Mouse (Mus musculus) right cerebral cortex, postnatal 4 days (tissue): Measurements from ENCODE around the gene Klk1b22.
"Not testable (repeated sequence)": the region's sequence is repeated elsewhere in the genome, so short reads cannot be mapped to it uniquely, and the experiment has no call there.

Source experiments
- DNase-seq: peaks from one replicate; pipeline ENCODE4 v3.0.0-alpha.2; 2022

Gene Klk1b22

DNA sequence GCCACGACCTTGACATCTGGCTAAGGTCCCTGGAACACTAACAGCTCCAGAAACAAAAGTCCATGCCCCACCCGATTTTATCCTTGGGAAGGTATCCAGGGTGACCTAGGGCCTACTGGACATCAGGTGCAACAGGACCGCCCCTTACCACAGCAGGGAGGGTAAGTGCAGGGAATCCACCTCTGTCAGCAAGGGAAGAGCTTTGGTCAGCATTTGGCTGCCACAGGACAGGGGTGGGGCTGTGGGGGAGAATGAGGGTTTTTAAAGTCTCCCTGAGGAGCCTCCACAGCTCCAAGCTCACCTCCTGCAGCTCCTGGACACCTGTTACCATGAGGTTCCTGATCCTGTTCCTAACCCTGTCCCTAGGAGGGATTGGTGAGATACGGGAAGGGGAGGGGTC is at the start of gene Klk1b22:
Klk1b22 (plus strand) TSS at position 301 of the 400 bp plus-strand sequence.
- DNase-seq, result no peak

DNA sequence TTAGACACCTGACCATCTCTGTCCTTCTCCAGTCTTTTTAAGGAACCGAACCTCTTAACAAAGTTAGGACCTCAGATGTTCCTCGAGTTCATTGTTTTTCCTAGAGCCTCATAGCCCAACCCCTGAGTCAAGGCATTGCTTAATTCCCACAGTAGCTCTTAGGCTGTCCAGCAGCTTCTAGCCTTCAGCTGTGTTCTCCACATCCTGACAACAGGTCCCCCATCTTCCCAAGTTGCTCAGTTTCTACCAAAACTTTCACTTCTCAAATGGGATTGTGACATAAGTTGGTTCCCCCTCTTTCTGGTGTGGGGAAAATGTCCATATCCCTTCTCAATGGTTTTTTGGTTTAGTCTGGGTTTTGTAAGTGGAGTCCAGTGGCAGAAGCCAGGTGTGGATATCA is 40.4 kb upstream of the Klk1b22 start:
- DNase-seq, result no peak

DNA sequence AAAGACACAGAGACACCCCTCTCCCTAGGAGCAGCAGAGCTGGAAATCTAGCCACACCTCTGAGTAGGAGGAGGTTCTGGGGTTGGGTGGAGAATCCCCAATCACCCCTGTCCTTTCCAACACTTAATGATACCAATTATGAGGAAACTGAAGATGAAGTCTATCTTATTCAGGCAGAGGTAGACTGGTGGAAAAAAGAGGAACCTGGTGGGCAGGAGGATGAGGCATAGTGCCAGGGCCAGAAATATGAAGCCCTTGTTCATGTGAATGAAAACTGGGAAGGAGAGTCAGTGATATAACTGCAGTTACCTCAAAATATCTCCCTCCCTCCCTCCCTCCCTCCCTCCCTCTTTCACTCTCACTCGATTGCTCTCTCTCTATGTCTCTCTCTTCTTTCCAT is 34.8 kb upstream of the Klk1b22 start:
- DNase-seq, result no peak

- DNase-seq, result no peak
Measured at GRCm38 (mm10) chr7:44096111-44096510, 16.4 kb upstream of the Klk1b22 start.

- not testable (repeated sequence) for DNase-seq
Measured at GRCm38 (mm10) chr7:44102028-44102427, 10.4 kb upstream of the Klk1b22 start, which contains the start of gene Klk1b21. Gene Klk1b21, plus strand, starts transcription at chr7:44102328.

- DNase-seq, result no peak
Measured at GRCm38 (mm10) chr7:44123445-44123844, 11.0 kb downstream of the Klk1b22 start.

DNA sequence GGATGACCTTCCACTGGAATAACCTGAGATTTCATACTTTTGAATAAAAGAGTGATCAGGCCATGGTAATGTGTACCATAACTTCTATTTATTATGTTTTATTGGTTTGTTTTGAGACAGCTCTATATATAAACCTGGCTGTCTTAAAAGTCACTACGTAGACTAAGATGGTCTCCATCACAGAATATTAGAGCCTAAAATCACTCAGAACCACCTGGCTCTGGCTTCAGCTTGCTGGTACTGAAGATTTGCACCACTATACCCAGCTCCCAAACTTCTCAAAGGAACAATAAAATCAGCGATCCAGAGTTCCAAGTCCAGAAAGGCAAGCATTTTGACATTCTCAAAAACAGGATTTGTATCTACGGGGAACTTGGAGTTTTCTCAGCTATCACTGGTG is 24.0 kb downstream of the Klk1b22 start, which contains the start of gene Klk1b16:
Klk1b16 (plus strand) TSS at position 301 of the 400 bp plus-strand sequence.
- no peak for DNase-seq
